Mouse (Mus musculus) adrenal gland, postnatal 25 days (tissue): ENCODE measurements around the gene Pcnt. TPM values are rescaled to one million over a fixed set of nuclear protein-coding genes. Genes with fewer than 3 reads are reported as not detected.

Source experiments
- DNase-seq: peaks from one replicate; pipeline ENCODE4 v3.0.0; 2021; ENCODE audit warnings: mixed read lengths
- total RNA-seq: library from RNA; stranded (reverse); gene quantifications from 2 replicates; pipeline ENCODE4 v1.2.3, GENCODE M21; 2021

The Pcnt gene
- total RNA-seq, 1 experiment from 2014 or later = 23.9 TPM

GRCm38 (mm10) chr10:76408520-76408919, 34.1 kb downstream of the Pcnt start:
- no peak for DNase-seq

- DNase-seq = no peak
Measured at GRCm38 (mm10) chr10:76392596-76392995, 50.0 kb downstream of the Pcnt start.

- DNase-seq = no peak
Measured at GRCm38 (mm10) chr10:76391786-76392185, 50.8 kb downstream of the Pcnt start.

GRCm38 (mm10) chr10:76391166-76391565, 51.4 kb downstream of the Pcnt start:
- no peak for DNase-seq

- DNase-seq = peak; percentile 25
Measured at GRCm38 (mm10) chr10:76374981-76375380, 67.6 kb downstream of the Pcnt start.

GRCm38 (mm10) chr10:76371736-76372135, 70.8 kb downstream of the Pcnt start:
- no peak for DNase-seq

- DNase-seq = no peak
Measured at GRCm38 (mm10) chr10:76368766-76369165, 73.8 kb downstream of the Pcnt start.

- DNase-seq = no peak
Measured at GRCm38 (mm10) chr10:76363233-76363632, 79.4 kb downstream of the Pcnt start.

GRCm38 (mm10) chr10:76358468-76358867, 84.1 kb downstream of the Pcnt start:
- DNase-seq = peak; percentile 28

- no peak for DNase-seq
Measured at GRCm38 (mm10) chr10:76357286-76357875, 85.2 kb downstream of the Pcnt start.

- DNase-seq = no peak
Measured at GRCm38 (mm10) chr10:76354974-76355373, 87.6 kb downstream of the Pcnt start.

- DNase-seq = peak; percentile 51
Measured at GRCm38 (mm10) chr10:76353986-76354385, 88.6 kb downstream of the Pcnt start.

- DNase-seq = no peak
Measured at GRCm38 (mm10) chr10:76351953-76352352, 90.6 kb downstream of the Pcnt start.

GRCm38 (mm10) chr10:76346589-76346988, 96.0 kb downstream of the Pcnt start:
- peak; percentile 48 for DNase-seq

GRCm38 (mm10) chr10:76346043-76346491, 96.5 kb downstream of the Pcnt start:
- DNase-seq = no peak

GRCm38 (mm10) chr10:76345540-76345902, 97.1 kb downstream of the Pcnt start:
- DNase-seq = no peak

- peak; percentile 98 for DNase-seq
Measured at GRCm38 (mm10) chr10:76344711-76345539, 97.7 kb downstream of the Pcnt start, which contains the start of gene Dip2a. Dip2a (minus strand) TSS chr10:76345291.

GRCm38 (mm10) chr10:76334350-76334749, 108.2 kb downstream of the Pcnt start:
- DNase-seq = no peak

GRCm38 (mm10) chr10:76332040-76332439, 110.5 kb downstream of the Pcnt start:
- no peak for DNase-seq

GRCm38 (mm10) chr10:76329093-76329492, 113.5 kb downstream of the Pcnt start:
- DNase-seq = no peak

- no peak for DNase-seq
Measured at GRCm38 (mm10) chr10:76328574-76328973, 114.0 kb downstream of the Pcnt start.

- DNase-seq = peak; percentile 49
Measured at GRCm38 (mm10) chr10:76326304-76327006, 116.1 kb downstream of the Pcnt start.

GRCm38 (mm10) chr10:76317623-76318022, 125.0 kb downstream of the Pcnt start:
- no peak for DNase-seq
